Mouse (Mus musculus) limb, embryonic 11.5 days (tissue): ENCODE results near the gene Ccn5. TPM values are rescaled to one million over a fixed set of nuclear protein-coding genes. Genes with fewer than 3 reads are reported as not detected.

Experiments
- ATAC-seq: fragments of 200-750 bp; cut with Nextera tagmentation; 2 replicates; pipeline ENCODE4 v1.8.0; 2017; ENCODE audit warnings: low read depth; ENCODE audit not compliant: insufficient number of reproducible peaks, low FRiP score, low TSS enrichment
- DNase-seq: peaks from one replicate; pipeline ENCODE4 v3.0.0-alpha.2; 2015; ENCODE audit warnings: low spot score
- H3K27ac ChIP-seq: fragments of 300-500 bp; sonication (generic); replicated peaks from 2 replicates; pipeline ENCODE4 v1.5.1; 2014; ENCODE audit warnings: low read depth, mild to moderate bottlenecking, low read length
- H3K27me3 ChIP-seq: fragments of 300-500 bp; sonication (generic); 2 replicates; pipeline ENCODE4 v1.6.1; 2014; ENCODE audit warnings: mild to moderate bottlenecking, low read length, mixed read lengths; ENCODE audit not compliant: control insufficient read depth, insufficient read depth
- H3K36me3 ChIP-seq: fragments of 300-500 bp; sonication (generic); 2 replicates; pipeline ENCODE4 v1.6.1; 2014; ENCODE audit warnings: mild to moderate bottlenecking, low read length, moderate library complexity, mixed read lengths; ENCODE audit not compliant: control insufficient read depth, insufficient read depth
- H3K4me1 ChIP-seq: fragments of 300-500 bp; sonication (generic); 2 replicates; pipeline ENCODE4 v1.6.1; 2014; ENCODE audit warnings: low read length, mixed read lengths; ENCODE audit not compliant: control insufficient read depth, insufficient read depth
- H3K4me2 ChIP-seq: fragments of 300-500 bp; sonication (generic); 2 replicates; pipeline ENCODE4 v1.6.1; 2014; ENCODE audit warnings: low read depth, mild to moderate bottlenecking, moderate library complexity; ENCODE audit not compliant: severe bottlenecking
- H3K4me3 ChIP-seq: fragments of 300-500 bp; sonication (generic); 2 replicates; pipeline ENCODE4 v1.5.1; 2014; ENCODE audit warnings: low read depth, low read length
- H3K9ac ChIP-seq: fragments of 300-500 bp; sonication (generic); 2 replicates; pipeline ENCODE4 v1.6.1; 2014; ENCODE audit warnings: mild to moderate bottlenecking, low read length
- H3K9me3 ChIP-seq: fragments of 300-500 bp; sonication (generic); 2 replicates; pipeline ENCODE4 v1.6.1; 2016; ENCODE audit warnings: low read length; ENCODE audit not compliant: control insufficient read depth
- WGBS: fragments of 180-500 bp; shearing (Covaris S2); extraction: QIAGEN DNeasy Blood & Tissue Kit; methylation state at CpG from one replicate; pipeline ENCODE4 v1.1.7; 2014; 5-methylcytosine and 5-hydroxymethylcytosine counted together
- polyA plus RNA-seq: library from polyadenylated mRNA; unstranded; fragments of >200 nt; fragmentation: Nextera tagmentation; extraction: Ambion mirVana; gene quantifications from 2 replicates; pipeline ENCODE4 v1.2.1, GENCODE M21; 2014

The Ccn5 gene
- polyA plus RNA-seq, 1 experiment from 2014 or later, result 0.36 TPM

- Histone ChIP-seq H3K9me3 (no peaks in the 10 kb centered on the region), H3K27me3 (peaks cover 63% of the 10 kb centered on the region), H3K4me2 (no peak overlapping the region), H3K27ac (no peak overlapping the region), H3K4me1 (no peaks in the 10 kb centered on the region), H3K4me3 (no peak overlapping the region), H3K36me3 (no peaks in the 10 kb centered on the region), H3K9ac (peak overlapping the region; percentile 28; the same call in 1 of the 2 replicates)
- DNase-seq (peak; percentile 75), ATAC-seq (peak; percentile 29; the same call in 1 of the 2 replicates)
- 15% methylated on average over 50 of the region's 50 CpGs for WGBS
Measured at GRCm38 (mm10) chr2:163858254-163858947, 37.7 kb downstream of the Ccn5 start.

GRCm38 (mm10) chr2:163865311-163865710 lies 44.6 kb downstream of the Ccn5 start:
- no peak overlapping the region for H3K4me3 ChIP-seq
- H3K36me3 ChIP-seq, result no peaks in the 10 kb centered on the region
- H3K9ac ChIP-seq, result no peak overlapping the region
- H3K9me3 ChIP-seq, result no peaks in the 10 kb centered on the region
- DNase-seq, result no peak
- 95% methylated on average over 5 of the region's 5 CpGs for WGBS
- peaks cover 13% of the 10 kb centered on the region; the same call in 1 of the 2 replicates for H3K27me3 ChIP-seq
- peaks cover 5% of the 10 kb centered on the region; the same call in 1 of the 2 replicates for H3K4me1 ChIP-seq
- no peak for ATAC-seq
- no peak overlapping the region for H3K4me2 ChIP-seq
- no peak overlapping the region for H3K27ac ChIP-seq

DNA sequence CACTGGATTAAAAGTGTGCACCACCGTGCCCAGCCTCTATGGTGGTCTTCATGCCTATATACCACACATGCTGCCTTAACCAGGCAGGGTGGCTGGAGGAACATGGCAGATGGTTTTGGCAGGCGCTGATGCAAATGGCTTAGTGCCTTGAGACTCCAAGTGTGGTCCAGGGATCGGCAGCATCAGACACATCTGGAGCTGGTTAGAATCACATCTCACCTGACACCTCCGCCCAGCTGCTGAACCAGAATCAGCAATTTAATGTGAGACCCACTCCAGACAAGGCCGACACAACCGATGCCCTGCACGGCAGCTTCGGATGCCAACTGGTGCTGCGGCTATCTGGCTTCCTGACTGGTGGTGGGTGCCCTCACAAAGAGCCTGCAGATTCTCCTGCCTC lies 45.4 kb downstream of the Ccn5 start:
- Histone ChIP-seq H3K4me1 (peaks cover 8% of the 10 kb centered on the region; the same call in 1 of the 2 replicates), H3K27me3 (peaks cover 13% of the 10 kb centered on the region; the same call in 1 of the 2 replicates), H3K36me3 (no peaks in the 10 kb centered on the region), H3K4me2 (no peak overlapping the region), H3K9me3 (no peaks in the 10 kb centered on the region), H3K27ac (no peak overlapping the region), H3K4me3 (no peak overlapping the region), H3K9ac (no peak overlapping the region)
- 21% methylated on average over 9 of the region's 9 CpGs for WGBS
- ATAC-seq (peak; percentile 31; the same call in 1 of the 2 replicates), DNase-seq (peak; percentile 71)

GRCm38 (mm10) chr2:163869783-163870182 lies 49.1 kb downstream of the Ccn5 start:
- DNase-seq, result no peak
- Histone ChIP-seq H3K27ac (no peak overlapping the region), H3K4me2 (no peak overlapping the region), H3K36me3 (no peaks in the 10 kb centered on the region), H3K4me1 (peaks cover 8% of the 10 kb centered on the region; the same call in 1 of the 2 replicates), H3K27me3 (no peaks in the 10 kb centered on the region), H3K9ac (no peak overlapping the region), H3K4me3 (no peak overlapping the region), H3K9me3 (no peaks in the 10 kb centered on the region)
- 49% methylated on average over 5 of the region's 5 CpGs for WGBS
- ATAC-seq, result no peak

DNA sequence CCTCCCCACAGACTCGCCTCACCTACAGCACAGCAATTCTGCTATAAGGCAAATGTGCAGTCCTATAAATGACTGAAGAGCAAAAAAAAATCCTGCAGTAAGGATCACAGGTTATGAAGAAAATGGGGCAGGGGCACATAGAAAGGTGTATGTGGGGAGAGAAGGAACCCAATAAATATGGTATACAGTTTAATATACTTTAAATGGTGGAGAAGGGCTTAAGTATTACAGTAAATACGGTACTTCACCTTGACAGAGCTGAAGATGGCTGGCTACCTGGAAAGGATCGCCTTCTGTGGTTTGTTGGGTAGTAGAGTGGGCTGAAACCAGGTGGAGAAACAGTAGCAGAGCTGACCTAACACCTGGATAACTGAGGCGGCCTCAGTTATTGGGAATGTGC lies 50.6 kb downstream of the Ccn5 start:
- H3K4me3 ChIP-seq, result no peak overlapping the region
- H3K9me3 ChIP-seq, result no peaks in the 10 kb centered on the region
- ATAC-seq, result no peak
- WGBS, result 85% methylated on average over 4 of the region's 4 CpGs
- H3K27me3 ChIP-seq, result no peaks in the 10 kb centered on the region
- no peaks in the 10 kb centered on the region for H3K36me3 ChIP-seq
- no peak for DNase-seq
- no peak overlapping the region for H3K4me2 ChIP-seq
- H3K27ac ChIP-seq, result no peak overlapping the region
- H3K4me1 ChIP-seq, result peaks cover 6% of the 10 kb centered on the region; the same call in 1 of the 2 replicates
- H3K9ac ChIP-seq, result no peak overlapping the region

DNA sequence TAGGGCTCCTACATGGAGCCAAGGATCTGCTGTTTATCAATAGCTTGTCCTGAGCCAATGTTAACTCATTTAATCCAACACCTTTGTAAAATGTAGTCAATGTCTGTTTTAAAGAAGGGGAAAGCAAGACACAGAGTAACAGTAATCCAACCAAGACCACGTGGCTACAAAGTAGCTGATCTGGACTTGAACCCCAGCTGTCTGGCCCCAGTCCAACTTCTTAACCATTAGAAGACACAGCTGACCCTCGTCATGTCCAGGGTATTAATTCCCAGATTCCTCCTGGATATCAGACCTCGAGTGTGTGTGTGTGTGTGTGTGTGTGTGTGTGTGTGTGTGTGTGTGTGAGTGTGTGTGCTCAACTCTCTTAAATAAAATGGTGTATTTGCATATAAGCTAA lies 51.2 kb downstream of the Ccn5 start:
- H3K4me1 ChIP-seq, result peaks cover 3% of the 10 kb centered on the region; the same call in 1 of the 2 replicates
- WGBS, result 68% methylated on average over 3 of the region's 3 CpGs
- DNase-seq, result no peak
- H3K27me3 ChIP-seq, result no peaks in the 10 kb centered on the region
- no peak for ATAC-seq
- H3K27ac ChIP-seq, result no peak overlapping the region
- no peaks in the 10 kb centered on the region for H3K36me3 ChIP-seq
- H3K9ac ChIP-seq, result no peak overlapping the region
- H3K4me2 ChIP-seq, result no peak overlapping the region
- no peak overlapping the region for H3K4me3 ChIP-seq
- H3K9me3 ChIP-seq, result no peaks in the 10 kb centered on the region

DNA sequence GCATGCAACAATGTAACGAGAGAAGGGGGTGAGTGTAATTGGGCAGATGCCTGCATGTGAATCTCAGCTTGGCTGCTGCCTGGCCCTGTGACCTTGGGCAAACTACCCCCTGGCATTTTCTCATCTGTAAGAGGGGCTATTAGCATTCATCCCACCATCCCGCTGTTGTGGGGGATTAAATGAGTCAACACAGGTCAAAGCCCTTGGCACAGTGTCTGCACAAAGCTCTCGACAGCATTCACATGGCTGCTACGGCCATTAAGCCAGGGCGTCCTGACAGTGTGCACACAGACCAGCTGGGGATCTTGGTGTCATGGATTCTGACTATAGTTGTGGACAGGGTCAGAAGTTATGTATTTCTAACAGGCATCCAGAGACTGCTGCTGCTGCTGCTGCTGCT lies 54.2 kb downstream of the Ccn5 start:
- ATAC-seq, result no peak
- Histone ChIP-seq H3K27me3 (no peaks in the 10 kb centered on the region), H3K4me3 (no peak overlapping the region), H3K4me1 (peaks cover 3% of the 10 kb centered on the region; the same call in 1 of the 2 replicates), H3K27ac (no peak overlapping the region), H3K4me2 (no peak overlapping the region), H3K9ac (no peak overlapping the region), H3K9me3 (no peaks in the 10 kb centered on the region), H3K36me3 (no peaks in the 10 kb centered on the region)
- no peak for DNase-seq
- 63% methylated on average over 5 of the region's 5 CpGs for WGBS

GRCm38 (mm10) chr2:163875484-163875883 lies 54.8 kb downstream of the Ccn5 start:
- no peaks in the 10 kb centered on the region for H3K9me3 ChIP-seq
- no peak overlapping the region for H3K9ac ChIP-seq
- H3K4me3 ChIP-seq, result no peak overlapping the region
- no peak overlapping the region for H3K4me2 ChIP-seq
- no peak for DNase-seq
- H3K36me3 ChIP-seq, result no peaks in the 10 kb centered on the region
- no peak for ATAC-seq
- H3K27ac ChIP-seq, result no peak overlapping the region
- WGBS, result 85% methylated on average over 7 of the region's 7 CpGs
- no peaks in the 10 kb centered on the region for H3K27me3 ChIP-seq
- H3K4me1 ChIP-seq, result 0 out of 2 replicates have a peak, but pooled peaks cover 2% of the 10 kb centered on the region
